Mouse (Mus musculus) adrenal gland, postnatal 14 days (tissue): ENCODE results near the gene Cdc34. TPM values are rescaled to one million over a fixed set of nuclear protein-coding genes. Genes with fewer than 3 reads are reported as not detected.

ENCODE experiments used
- DNase-seq: peaks from one replicate; pipeline ENCODE4 v3.0.0; 2021; ENCODE audit warnings: mixed read lengths
- total RNA-seq: library from RNA; stranded (reverse); gene quantifications from 2 replicates; pipeline ENCODE4 v1.2.3, GENCODE M21; 2021

Cdc34 gene
- total RNA-seq, 1 experiment from 2014 or later: 82.4 TPM

GRCm38 (mm10) chr10:79716254-79716987, 34.4 kb downstream of the Cdc34 start, which contains the start of gene Hcn2:
TSS of gene Hcn2 (plus strand) at chr10:79716634.
- peak; percentile 60 for DNase-seq

DNA sequence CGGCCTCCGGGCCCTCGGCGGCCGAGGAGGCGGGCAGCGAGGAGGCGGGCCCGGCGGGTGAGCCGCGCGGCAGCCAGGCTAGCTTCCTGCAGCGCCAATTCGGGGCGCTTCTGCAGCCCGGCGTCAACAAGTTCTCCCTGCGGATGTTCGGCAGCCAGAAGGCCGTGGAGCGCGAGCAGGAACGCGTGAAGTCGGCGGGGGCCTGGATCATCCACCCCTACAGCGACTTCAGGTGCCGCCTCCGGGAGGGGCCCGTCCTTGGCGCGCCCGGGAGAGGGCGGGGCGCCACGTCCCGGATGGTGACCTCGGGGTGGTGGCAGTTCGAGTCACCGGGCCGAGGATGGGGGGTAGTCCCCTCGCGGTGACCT, 35.0 kb downstream of the Cdc34 start:
- peak; percentile 50 for DNase-seq

DNA sequence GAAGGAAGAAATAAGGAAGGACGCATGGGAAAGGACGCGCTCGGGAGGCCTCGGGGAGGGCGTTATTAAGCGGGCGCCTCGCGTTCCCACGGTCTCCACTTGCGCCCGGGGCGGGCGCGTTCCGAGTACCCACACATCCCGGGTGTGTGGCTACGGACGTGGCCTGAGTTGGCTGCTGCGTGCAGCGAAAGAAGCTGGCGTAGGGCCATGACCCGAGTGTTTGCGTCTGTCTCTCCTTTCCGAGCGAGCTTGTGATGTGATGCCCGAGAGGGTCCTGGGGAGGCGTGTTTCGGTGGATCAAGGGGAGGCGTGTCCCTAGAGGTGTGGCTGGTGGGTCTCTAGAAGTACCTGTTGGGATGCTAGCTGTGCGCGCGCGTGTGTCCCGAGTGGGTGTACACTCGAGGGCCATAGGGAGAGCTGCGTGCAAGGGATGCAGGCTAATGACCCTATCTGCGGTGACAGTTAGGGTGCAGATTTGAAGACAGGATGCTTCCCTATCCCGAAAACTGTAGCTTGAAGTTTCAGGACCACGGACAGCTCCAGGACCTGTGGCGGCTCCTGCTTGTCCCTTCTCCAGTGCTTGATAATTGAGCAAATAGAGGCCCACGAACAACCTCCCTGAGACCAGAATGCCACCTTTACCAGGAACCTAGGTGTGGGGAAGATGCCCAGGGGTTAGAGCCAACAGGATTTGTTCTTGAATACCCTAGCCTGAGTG, 35.8 kb downstream of the Cdc34 start:
- DNase-seq: peak; percentile 90

DNA sequence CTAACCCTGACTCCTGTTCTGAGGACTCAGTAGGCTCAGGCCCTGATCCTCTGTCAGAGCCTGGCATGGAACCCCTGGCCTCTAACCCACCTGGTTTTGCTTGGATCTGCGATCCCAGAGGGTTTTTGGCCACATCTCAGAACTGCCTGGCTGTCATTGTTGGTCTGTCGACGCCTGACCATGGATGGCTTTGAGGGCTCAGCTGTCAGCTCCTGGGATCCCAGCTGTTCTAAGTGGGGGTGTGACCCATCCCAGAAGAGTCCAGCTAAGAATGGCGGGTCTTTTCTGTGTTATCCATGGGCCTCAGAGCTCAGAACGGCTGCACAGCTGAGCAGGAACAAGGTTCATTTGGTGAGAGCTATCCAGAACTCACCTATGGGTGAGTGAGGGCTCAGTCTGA, 39.1 kb downstream of the Cdc34 start:
- DNase-seq: no peak

DNA sequence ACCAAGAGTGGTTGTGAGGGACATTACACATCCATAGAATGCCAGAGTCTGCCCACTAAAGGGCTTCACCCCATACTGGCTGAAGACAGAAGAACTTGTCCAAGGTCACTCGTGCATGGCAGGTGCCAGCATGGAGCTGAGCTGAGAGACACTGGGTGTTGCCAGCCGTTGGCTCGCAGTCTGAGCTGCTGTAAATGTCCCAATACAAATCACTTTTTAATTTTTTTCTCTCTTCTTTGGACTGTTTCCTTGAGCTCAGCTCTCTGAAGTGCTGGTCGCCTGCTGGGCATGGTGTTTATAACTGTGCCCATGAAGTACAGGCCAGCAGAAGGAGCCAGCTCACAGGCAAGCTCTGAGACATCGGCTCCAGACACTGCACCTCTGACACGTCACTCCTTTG, 41.1 kb downstream of the Cdc34 start:
- DNase-seq: no peak

- DNase-seq: no peak
Measured at GRCm38 (mm10) chr10:79723692-79724091, 41.7 kb downstream of the Cdc34 start.

DNA sequence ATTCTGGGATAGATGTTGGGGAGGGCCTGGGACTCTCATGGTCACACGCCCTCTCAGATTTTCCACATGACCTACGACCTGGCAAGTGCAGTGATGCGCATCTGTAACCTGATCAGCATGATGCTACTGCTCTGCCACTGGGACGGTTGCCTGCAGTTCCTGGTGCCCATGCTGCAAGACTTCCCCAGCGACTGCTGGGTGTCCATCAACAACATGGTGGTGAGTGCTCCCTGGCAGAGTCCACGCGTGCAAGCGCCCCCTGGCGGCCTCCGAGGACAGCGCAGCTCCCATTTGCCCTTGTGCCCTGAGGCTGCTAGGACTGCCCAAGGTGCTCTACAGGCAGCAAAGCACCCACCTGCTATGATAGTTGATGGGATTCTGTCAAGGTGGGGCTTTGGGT, 44.1 kb downstream of the Cdc34 start:
- DNase-seq: peak; percentile 85

GRCm38 (mm10) chr10:79728323-79729249, 46.6 kb downstream of the Cdc34 start:
- DNase-seq: no peak

DNA sequence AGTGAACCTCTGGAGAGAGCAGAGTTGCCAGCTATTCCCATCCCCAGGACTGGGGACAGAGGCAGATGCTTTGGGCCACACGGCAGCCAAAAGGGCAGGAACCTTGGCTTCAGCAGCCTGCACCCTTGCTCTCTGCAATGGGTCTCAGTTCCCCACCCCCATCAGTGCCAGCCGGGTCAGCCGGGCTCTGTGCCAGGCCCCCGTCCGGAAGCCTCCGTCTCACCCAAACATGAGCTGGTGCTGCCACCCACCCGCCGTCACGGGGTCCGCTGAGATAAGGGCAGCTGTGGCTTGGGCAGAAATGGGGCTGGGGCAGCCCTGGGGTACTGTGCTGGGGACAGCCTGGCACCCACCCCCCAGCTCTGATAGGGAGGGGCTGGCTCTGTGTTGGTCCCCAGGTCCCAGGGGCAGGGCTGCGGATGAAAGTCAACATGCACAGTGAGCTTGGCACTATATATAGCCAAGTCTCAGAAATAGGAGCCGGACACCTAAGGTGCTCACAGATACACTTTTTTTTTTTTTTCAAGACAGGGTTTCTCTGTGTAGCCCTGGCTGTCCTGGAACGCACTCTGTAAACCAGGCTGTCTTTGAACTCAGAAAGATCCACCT, 47.5 kb downstream of the Cdc34 start:
- DNase-seq: no peak

DNA sequence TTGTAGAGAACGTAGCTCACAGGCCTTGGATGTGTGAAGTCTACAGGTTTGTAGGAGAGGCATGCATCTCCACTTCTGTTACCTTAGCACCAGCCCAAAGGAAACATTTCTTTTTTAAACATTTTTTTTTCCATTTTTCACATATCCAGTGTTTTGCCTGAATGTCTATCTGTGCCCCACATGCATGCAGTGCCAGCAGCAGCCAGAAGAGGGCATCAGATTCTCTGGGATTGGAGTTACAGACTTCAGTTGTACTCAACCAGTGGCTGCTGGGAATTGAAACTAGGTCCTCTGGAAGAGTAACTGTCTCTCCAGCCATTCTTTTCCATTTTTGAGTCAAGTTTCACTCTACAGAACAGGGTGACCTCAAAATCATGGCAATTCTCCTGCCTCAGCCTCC, 50.5 kb downstream of the Cdc34 start:
- peak; percentile 54 for DNase-seq

DNA sequence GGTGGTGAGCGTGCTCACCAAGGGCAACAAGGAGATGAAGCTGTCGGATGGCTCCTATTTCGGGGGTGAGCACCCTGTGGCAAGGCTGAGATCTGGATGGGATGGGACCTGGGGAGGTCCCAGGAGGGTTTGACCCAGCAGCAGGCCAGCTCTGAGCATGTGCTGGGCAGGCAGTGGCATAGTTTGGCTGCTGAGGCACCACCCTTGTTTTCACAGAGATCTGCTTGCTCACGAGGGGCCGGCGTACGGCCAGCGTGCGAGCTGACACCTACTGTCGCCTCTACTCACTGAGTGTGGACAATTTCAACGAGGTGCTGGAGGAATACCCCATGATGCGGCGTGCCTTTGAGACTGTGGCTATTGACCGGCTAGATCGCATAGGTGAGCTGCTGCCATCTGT, 51.9 kb downstream of the Cdc34 start:
- DNase-seq: no peak

GRCm38 (mm10) chr10:79735361-79735760, 53.4 kb downstream of the Cdc34 start:
- DNase-seq: peak; percentile 58

- peak; percentile 49 for DNase-seq
Measured at GRCm38 (mm10) chr10:79736706-79737105, 54.7 kb downstream of the Cdc34 start.

Other genes starting within 250 kb of the Cdc34 start
- not detected in 2 replicates for gene Vmn2r83, start 213.5 kb upstream of the Cdc34 start, total RNA-seq
- gene Plpp2, start 148.4 kb upstream of the Cdc34 start, total RNA-seq: 16.6 and 19.3 TPM in 2 replicates
- gene Mier2, start 127.0 kb upstream of the Cdc34 start, total RNA-seq: 29.1 and 40.7 TPM in 2 replicates
- not detected in 2 replicates for gene Theg, start 94.9 kb upstream of the Cdc34 start, total RNA-seq
- 0.08 and 0.11 TPM in 2 replicates for gene C2cd4c, start 68.2 kb upstream of the Cdc34 start, total RNA-seq
- gene Shc2, start 44.3 kb upstream of the Cdc34 start, total RNA-seq: 4.0 and 4.8 TPM in 2 replicates
- not detected in 2 replicates for gene Odf3l2, start 36.5 kb upstream of the Cdc34 start, total RNA-seq
- gene Madcam1, start 17.6 kb upstream of the Cdc34 start, total RNA-seq: 6.8 TPM in 1 of 2 replicates, not detected in the other
- gene Tpgs1, start 12.8 kb upstream of the Cdc34 start, total RNA-seq: 27.8 and 34.1 TPM in 2 replicates
- 0.89 and 1.1 TPM in 2 replicates for gene Gzmm, start 6.8 kb downstream of the Cdc34 start, total RNA-seq
- gene Bsg, start 22.3 kb downstream of the Cdc34 start, total RNA-seq: 598 and 707 TPM in 2 replicates
- gene Hcn2, start 34.4 kb downstream of the Cdc34 start, total RNA-seq: 7.1 and 10.6 TPM in 2 replicates
- gene Polrmt, start 64.4 kb downstream of the Cdc34 start, total RNA-seq: 59.2 and 65.4 TPM in 2 replicates
- not detected in 2 replicates for gene Fgf22, start 72.9 kb downstream of the Cdc34 start, total RNA-seq
- gene Rnf126, start 84.8 kb downstream of the Cdc34 start, total RNA-seq: 54.7 and 56.5 TPM in 2 replicates
- 5.5 and 6.4 TPM in 2 replicates for gene Fstl3, start 95.1 kb downstream of the Cdc34 start, total RNA-seq
- not detected in 2 replicates for gene Prss57, start 108.8 kb downstream of the Cdc34 start, total RNA-seq
- gene Palm, start 111.4 kb downstream of the Cdc34 start, total RNA-seq: 77.9 and 78.3 TPM in 2 replicates
- 0.26 TPM in 2 replicates for gene Misp, start 138.8 kb downstream of the Cdc34 start, total RNA-seq
- 291 and 302 TPM in 2 replicates for gene Ptbp1, start 172.2 kb downstream of the Cdc34 start, total RNA-seq
- gene Prtn3, start 192.3 kb downstream of the Cdc34 start, total RNA-seq: 1.0 TPM in 1 of 2 replicates, not detected in the other
- gene Plppr3, start 192.4 kb downstream of the Cdc34 start, total RNA-seq: 0.93 and 2.2 TPM in 2 replicates
- gene Elane, start 204.1 kb downstream of the Cdc34 start, total RNA-seq: 0.70 TPM in 1 of 2 replicates, not detected in the other
- gene Cfd, start 208.7 kb downstream of the Cdc34 start, total RNA-seq: 561 and 750 TPM in 2 replicates
- 32.0 and 38.4 TPM in 2 replicates for gene Med16, start 226.7 kb downstream of the Cdc34 start, total RNA-seq
- gene Gm26602, start 228.7 kb downstream of the Cdc34 start, total RNA-seq: not detected in 2 replicates
- 0.98 and 1.5 TPM in 2 replicates for gene Kiss1r, start 234.8 kb downstream of the Cdc34 start, total RNA-seq
- 75.8 and 82.8 TPM in 2 replicates for gene R3hdm4, start 239.0 kb downstream of the Cdc34 start, total RNA-seq
- 5.9 and 6.9 TPM in 2 replicates for gene Arid3a, start 244.8 kb downstream of the Cdc34 start, total RNA-seq